Mouse (Mus musculus): Measurements from ENCODE around the gene Fam160a1.

GRCm38 (mm10) chr3:85703141-85703882 is 113.8 kb downstream of the Fam160a1 start:
- no peak for TF ChIP-seq CTCF (IDR thresholded peaks at IDR 0.05; ENCODE audit: control insufficient read depth, insufficient read depth, insufficient read length)
- TF ChIP-seq CEBPB (IDR thresholded peaks at IDR 0.05; ENCODE audit: low read depth) = no peak
- no peak for TF ChIP-seq USF1 (IDR thresholded peaks at IDR 0.05; ENCODE audit: low read depth)

Data from C2C12 (cell line).